ENCODE assay signal across 9 mouse cellular contexts in genomic region chr2:32784048-32784681, GRCm38 (mm10). TPM values are rescaled to one million over a fixed set of nuclear protein-coding genes. Genes with fewer than 3 reads are reported as not detected.
A peak's percentile ranks its signal among the peaks of the same experiment; 100 is the strongest.
DNase-seq lines count a peak whose midpoint lies in the region; ATAC-seq and TF ChIP-seq lines count a peak whose summit lies in the region.
"Had no signal": no experiment of that assay in that cellular context is flagged by ENCODE, and none has a peak within 500 bp of the region (broad histone marks: within the 10 kb centered on the region; RNA-seq: fewer than 3 reads in every experiment).

TSS of gene Cfap157 (minus strand) at chr2:32784428.

- H3K36me3 ChIP-seq in liver, postnatal 0 days (replicated peaks; ENCODE audit: insufficient read depth, low read length), result no peaks in the 10 kb centered on the region
- H3K36me3 ChIP-seq in liver, embryonic 11.5 days (ENCODE audit: control insufficient read depth, insufficient read depth, low read length), result no peaks in the 10 kb centered on the region

- H3K9me3 ChIP-seq in liver, postnatal 0 days (ENCODE audit: low read length), result no peaks in the 10 kb centered on the region
- no peaks in the 10 kb centered on the region for H3K9me3 ChIP-seq in liver, embryonic 11.5 days (ENCODE audit: control insufficient read depth, low read length)

- no peaks in the 10 kb centered on the region for H3K4me1 ChIP-seq in liver, postnatal 0 days (ENCODE audit: insufficient read depth)
- peaks cover 3% of the 10 kb centered on the region; the same call in 1 of the 2 replicates for H3K4me1 ChIP-seq in liver, embryonic 11.5 days (replicated peaks; ENCODE audit: control insufficient read depth, insufficient read depth, low read length)

- WGBS in liver, postnatal 0 days (ENCODE audit: insufficient replicate concordance), result 56% methylated on average over 4 of the region's 4 CpGs
- WGBS in liver, embryonic 11.5 days, result 56% methylated on average over 4 of the region's 4 CpGs

- no peak for TF ChIP-seq EP300 in liver, postnatal 0 days (IDR thresholded peaks at IDR 0.05; ENCODE audit: low read depth)

- ATAC-seq in liver, postnatal 0 days, result 0 out of 2 replicates have a peak, but pooled peaks have one; percentile 33
- ATAC-seq in liver, embryonic 11.5 days (replicated peaks; ENCODE audit: low FRiP score), result no peak

- TF ChIP-seq CTCF in liver, postnatal 0 days (IDR thresholded peaks at IDR 0.05; ENCODE audit: low read depth), result no peak

- no peak for DNase-seq in liver, postnatal 0 days
- DNase-seq in liver, embryonic 11.5 days (ENCODE audit: low spot score), result no peak
- DNase-seq in heart, adult 9 months (ENCODE audit: low spot score in 2 of 2), result peak; percentile 58 to 70
- DNase-seq in kidney, postnatal 10 days, result peak; percentile 52
- DNase-seq in retina, embryonic 14.5 days (ENCODE audit: low spot score), result peak; percentile 15
- DNase-seq in layer of hippocampus, postnatal 36 days, result no peak
- DNase-seq in left cerebral cortex, adult 11 months (ENCODE audit: low spot score), result no peak
- DNase-seq in left cerebral cortex, adult 8-10 months (ENCODE audit: low spot score in 2 of 2), result no peak
- DNase-seq: cerebellum, postnatal 10 days had no signal

- no peaks in the 10 kb centered on the region for H3K27me3 ChIP-seq in liver, postnatal 0 days (ENCODE audit: insufficient read depth, low read length)
- H3K27me3 ChIP-seq in liver, embryonic 11.5 days (replicated peaks; ENCODE audit: control insufficient read depth, insufficient read depth, low read length), result no peaks in the 10 kb centered on the region

- H3K9ac ChIP-seq in liver, postnatal 0 days (replicated peaks), result no peak within 1 kb of the TSS
- H3K9ac ChIP-seq in liver, embryonic 11.5 days (ENCODE audit: low read depth, low read length), result no peak within 1 kb of the TSS

- H3K27ac ChIP-seq in liver, postnatal 0 days (ENCODE audit: low read depth), result no peak within 1 kb of the TSS
- H3K27ac ChIP-seq in liver, embryonic 11.5 days (ENCODE audit: low read depth, low read length), result no peak within 1 kb of the TSS

- no peak within 1 kb of the TSS for H3K4me3 ChIP-seq in liver, postnatal 0 days (ENCODE audit: low read depth, low read length)
- no peak within 1 kb of the TSS for H3K4me3 ChIP-seq in liver, embryonic 11.5 days (ENCODE audit: low read depth, low read length)

- H3K4me2 ChIP-seq in liver, postnatal 0 days (ENCODE audit: low read depth, low read length), result no peak within 1 kb of the TSS
- H3K4me2 ChIP-seq in liver, embryonic 11.5 days, result no peak within 1 kb of the TSS

RNA-seq across cellular contexts. Expression of gene Cfap157, which starts in this region (rescaled TPM):
- 0.25 TPM in 1 of 2 replicates, not detected in the other for polyA plus RNA-seq in liver, postnatal 0 days (2015; fragmentation: Nextera tagmentation; extraction: Ambion mirVana)
- 0.30 and 0.79 TPM in 2 replicates for polyA plus RNA-seq in liver, embryonic 11.5 days (2014; fragmentation: Nextera tagmentation; extraction: Ambion mirVana)
- total RNA-seq in layer of hippocampus, postnatal 36 days (2021), result under 1 TPM; 0.43 to 0.72 TPM
- total RNA-seq in left cerebral cortex, adult 8-10 months (2022), result 1 to 10 TPM in 1 of 4 experiments, under 1 TPM in 2, not detected in 1; 0.27 to 1.0 (median 0.66) TPM

Comparison
In these comparisons a context has a peak if more than half of its experiments do, and no peak if none do; other contexts are left out.
1. Peak in ATAC-seq in liver, postnatal 0 days; RNA of the gene not detected or under 1 TPM.
2. DNase-seq: peak in heart, adult 9 months (2 of 2), kidney, postnatal 10 days (single experiment) and retina, embryonic 14.5 days (single experiment); none in liver, postnatal 0 days (single experiment), liver, embryonic 11.5 days (single experiment), layer of hippocampus, postnatal 36 days (0 of 2), left cerebral cortex, adult 11 months (single experiment) and left cerebral cortex, adult 8-10 months (0 of 2).